In genomic region chr3:101667767-101668387, GRCm38 (mm10) we compare ENCODE assay signal across 17 mouse cellular contexts.
A peak's percentile ranks its signal among the peaks of the same experiment; 100 is the strongest.
DNase-seq lines count a peak whose midpoint lies in the region; ATAC-seq and TF ChIP-seq lines count a peak whose summit lies in the region.
"Had no signal": no experiment of that assay in that cellular context is flagged by ENCODE, and none has a peak within 500 bp of the region (broad histone marks: within the 10 kb centered on the region; RNA-seq: fewer than 3 reads in every experiment).

No protein-coding gene starts in this region.

- no peaks in the 10 kb centered on the region for H3K36me3 ChIP-seq in hindbrain, embryonic 10.5 days
- H3K36me3 ChIP-seq in hindbrain, embryonic 14.5 days (replicated peaks; ENCODE audit: control insufficient read depth, insufficient read depth): no peaks in the 10 kb centered on the region
- no peaks in the 10 kb centered on the region for H3K36me3 ChIP-seq in midbrain, embryonic 10.5 days
- no peaks in the 10 kb centered on the region for H3K36me3 ChIP-seq in midbrain, embryonic 11.5 days (ENCODE audit: control insufficient read depth, insufficient read depth, low read length)
- no peaks in the 10 kb centered on the region for H3K36me3 ChIP-seq in intestine, postnatal 0 days (ENCODE audit: control insufficient read depth, insufficient read depth)
- H3K36me3 ChIP-seq in stomach, embryonic 14.5 days (ENCODE audit: control insufficient read depth, insufficient read depth, low read length): no peaks in the 10 kb centered on the region
- H3K36me3 ChIP-seq: G1E; heart, embryonic 12.5 days; hindbrain, embryonic 15.5 days had no signal

- H3K4me1 ChIP-seq in hindbrain, embryonic 10.5 days (replicated peaks): peaks cover 13% of the 10 kb centered on the region
- H3K4me1 ChIP-seq in hindbrain, embryonic 14.5 days (replicated peaks; ENCODE audit: control insufficient read depth, insufficient read depth, low read length): 0 out of 2 replicates have a peak, but pooled peaks cover 5% of the 10 kb centered on the region
- H3K4me1 ChIP-seq in midbrain, embryonic 10.5 days: peaks cover 17% of the 10 kb centered on the region
- H3K4me1 ChIP-seq in midbrain, embryonic 11.5 days (ENCODE audit: control insufficient read depth, insufficient read depth, low read length): peaks cover 5% of the 10 kb centered on the region; the same call in 1 of the 2 replicates
- H3K4me1 ChIP-seq in intestine, postnatal 0 days (replicated peaks; ENCODE audit: control insufficient read depth, insufficient read depth, low read length): peaks cover 12% of the 10 kb centered on the region
- no peaks in the 10 kb centered on the region for H3K4me1 ChIP-seq in stomach, embryonic 14.5 days (ENCODE audit: control insufficient read depth, insufficient read depth, low read length)

- H3K27me3 ChIP-seq in hindbrain, embryonic 10.5 days (ENCODE audit: insufficient read depth, poor library complexity, severe bottlenecking): no peaks in the 10 kb centered on the region
- H3K27me3 ChIP-seq in hindbrain, embryonic 14.5 days (ENCODE audit: control insufficient read depth, insufficient read depth, low read length): no peaks in the 10 kb centered on the region
- peaks cover 4% of the 10 kb centered on the region for H3K27me3 ChIP-seq in midbrain, embryonic 10.5 days (ENCODE audit: low read depth, poor library complexity, severe bottlenecking)
- H3K27me3 ChIP-seq in midbrain, embryonic 11.5 days (ENCODE audit: control insufficient read depth, insufficient read depth, low read length): no peaks in the 10 kb centered on the region
- H3K27me3 ChIP-seq in intestine, postnatal 0 days (replicated peaks; ENCODE audit: control insufficient read depth, insufficient read depth, low read length): no peaks in the 10 kb centered on the region
- no peaks in the 10 kb centered on the region for H3K27me3 ChIP-seq in stomach, embryonic 14.5 days (ENCODE audit: control insufficient read depth, insufficient read depth, low read length)
- H3K27me3 ChIP-seq: heart, embryonic 12.5 days; hindbrain, embryonic 15.5 days had no signal

- ATAC-seq in hindbrain, embryonic 14.5 days (ENCODE audit: low FRiP score): no peak
- no peak for ATAC-seq in midbrain, embryonic 11.5 days (ENCODE audit: low FRiP score)
- ATAC-seq in intestine, postnatal 0 days: no peak
- ATAC-seq in stomach, embryonic 14.5 days (ENCODE audit: insufficient number of reproducible peaks, insufficient read depth, low FRiP score, low read depth): no peak
- ATAC-seq: liver, postnatal 0 days had no signal

- H3K4me3 ChIP-seq in hindbrain, embryonic 10.5 days: no peak overlapping the region
- H3K4me3 ChIP-seq in hindbrain, embryonic 14.5 days (replicated peaks; ENCODE audit: low read length): no peak overlapping the region
- H3K4me3 ChIP-seq in midbrain, embryonic 10.5 days: no peak overlapping the region
- H3K4me3 ChIP-seq in midbrain, embryonic 11.5 days (ENCODE audit: low read depth, low read length): no peak overlapping the region
- no peak overlapping the region for H3K4me3 ChIP-seq in intestine, postnatal 0 days (ENCODE audit: low read depth, low read length)
- no peak overlapping the region for H3K4me3 ChIP-seq in stomach, embryonic 14.5 days (ENCODE audit: low read depth, low read length)
- H3K4me3 ChIP-seq: heart, embryonic 12.5 days; hindbrain, embryonic 15.5 days; myocyte had no signal

- 54% methylated on average over 10 of the region's 10 CpGs for WGBS in hindbrain, embryonic 10.5 days
- WGBS in hindbrain, embryonic 14.5 days: 55% methylated on average over 10 of the region's 10 CpGs
- 56% methylated on average over 10 of the region's 10 CpGs for WGBS in midbrain, embryonic 10.5 days
- 57% methylated on average over 10 of the region's 10 CpGs for WGBS in midbrain, embryonic 11.5 days
- 62% methylated on average over 10 of the region's 10 CpGs for WGBS in intestine, postnatal 0 days
- 71% methylated on average over 10 of the region's 10 CpGs for WGBS in stomach, embryonic 14.5 days

- no peak for DNase-seq in hindbrain, embryonic 10.5 days (ENCODE audit: low spot score)
- DNase-seq in hindbrain, embryonic 14.5 days (ENCODE audit: low spot score): no peak
- DNase-seq in midbrain, embryonic 10.5 days (ENCODE audit: low spot score): no peak
- DNase-seq in midbrain, embryonic 11.5 days (ENCODE audit: low spot score, missing footprints): no peak
- no peak for DNase-seq in urinary bladder, postnatal 10 days (ENCODE audit: low spot score)
- no peak for DNase-seq in ovary, postnatal 10 days (ENCODE audit: low spot score)
- DNase-seq: B cell, adult 2 months; cerebellum, adult 8-10 months; liver, postnatal 0 days; right cerebral cortex, adult 18-20 months; thymus, postnatal 4 days had no signal

- H3K4me2 ChIP-seq in hindbrain, embryonic 14.5 days (replicated peaks): no peak overlapping the region
- H3K4me2 ChIP-seq in midbrain, embryonic 11.5 days: no peak overlapping the region
- H3K4me2 ChIP-seq in intestine, postnatal 0 days (replicated peaks; ENCODE audit: low read depth): peak overlapping the region; percentile 46
- H3K4me2 ChIP-seq in stomach, embryonic 14.5 days (replicated peaks; ENCODE audit: low read depth, low read length): peak overlapping the region; percentile 23
- H3K4me2 ChIP-seq: heart, embryonic 12.5 days; hindbrain, embryonic 15.5 days had no signal

- H3K9ac ChIP-seq in hindbrain, embryonic 14.5 days: no peak overlapping the region
- H3K9ac ChIP-seq in midbrain, embryonic 11.5 days (ENCODE audit: low read length): no peak overlapping the region
- H3K9ac ChIP-seq in intestine, postnatal 0 days (ENCODE audit: low read depth, low read length): 0 out of 2 replicates have a peak overlapping the region, but pooled peaks have one; percentile 22
- H3K9ac ChIP-seq in stomach, embryonic 14.5 days (replicated peaks; ENCODE audit: low read depth, low read length): no peak overlapping the region
- H3K9ac ChIP-seq: heart, embryonic 12.5 days; hindbrain, embryonic 15.5 days; liver, postnatal 0 days had no signal

- no peaks in the 10 kb centered on the region for H3K9me3 ChIP-seq in hindbrain, embryonic 10.5 days
- H3K9me3 ChIP-seq in hindbrain, embryonic 14.5 days (ENCODE audit: control insufficient read depth, low read length): no peaks in the 10 kb centered on the region
- H3K9me3 ChIP-seq in midbrain, embryonic 10.5 days (replicated peaks): no peaks in the 10 kb centered on the region
- no peaks in the 10 kb centered on the region for H3K9me3 ChIP-seq in midbrain, embryonic 11.5 days (ENCODE audit: control insufficient read depth, low read length)
- H3K9me3 ChIP-seq in intestine, postnatal 0 days (ENCODE audit: control insufficient read depth): no peaks in the 10 kb centered on the region
- H3K9me3 ChIP-seq in stomach, embryonic 14.5 days (ENCODE audit: control insufficient read depth, low read depth, low read length): no peaks in the 10 kb centered on the region
- H3K9me3 ChIP-seq: G1E; heart, embryonic 12.5 days; hindbrain, embryonic 15.5 days had no signal

- H3K27ac ChIP-seq in hindbrain, embryonic 10.5 days: peak overlapping the region; percentile 76
- H3K27ac ChIP-seq in hindbrain, embryonic 14.5 days: no peak overlapping the region
- peak overlapping the region; percentile 63 for H3K27ac ChIP-seq in midbrain, embryonic 10.5 days (replicated peaks)
- H3K27ac ChIP-seq in midbrain, embryonic 11.5 days (ENCODE audit: low read depth, low read length): no peak overlapping the region
- peak overlapping the region; percentile 79 for H3K27ac ChIP-seq in intestine, postnatal 0 days (ENCODE audit: low read depth, low read length)
- H3K27ac ChIP-seq in stomach, embryonic 14.5 days (ENCODE audit: low read length): peak overlapping the region; percentile 79
- H3K27ac ChIP-seq: hindbrain, embryonic 15.5 days had no signal

- no peak for TF ChIP-seq CTCF in intestine, postnatal 0 days (IDR thresholded peaks at IDR 0.05; ENCODE audit: low read depth)

Comparison
In these comparisons a context has a peak if more than half of its experiments do, and no peak if none do; other contexts are left out.
1. H3K27ac ChIP-seq: peak in hindbrain, embryonic 10.5 days (single experiment), midbrain, embryonic 10.5 days (single experiment), intestine, postnatal 0 days (single experiment) and stomach, embryonic 14.5 days (single experiment); none in hindbrain, embryonic 14.5 days (single experiment) and midbrain, embryonic 11.5 days (single experiment).
2. H3K4me2 ChIP-seq: peak in intestine, postnatal 0 days (single experiment) and stomach, embryonic 14.5 days (single experiment); none in hindbrain, embryonic 14.5 days (single experiment) and midbrain, embryonic 11.5 days (single experiment).